Mouse (Mus musculus) gastrocnemius, postnatal 25 days (tissue): ENCODE data around the gene Glis2. TPM values are rescaled to one million over a fixed set of nuclear protein-coding genes. Genes with fewer than 3 reads are reported as not detected.

Experiments
- DNase-seq: peaks from one replicate; pipeline ENCODE4 v3.0.0; 2022
- total RNA-seq, 2 experiments: library from RNA; stranded (reverse); gene quantifications; 1 replicate in 1 of 2; 2 replicates in 1 of 2; pipeline ENCODE4 v1.2.3; 2021

The Glis2 gene
- total RNA-seq, 2 experiments from 2014 or later: 7.0 to 7.1 TPM

DNA sequence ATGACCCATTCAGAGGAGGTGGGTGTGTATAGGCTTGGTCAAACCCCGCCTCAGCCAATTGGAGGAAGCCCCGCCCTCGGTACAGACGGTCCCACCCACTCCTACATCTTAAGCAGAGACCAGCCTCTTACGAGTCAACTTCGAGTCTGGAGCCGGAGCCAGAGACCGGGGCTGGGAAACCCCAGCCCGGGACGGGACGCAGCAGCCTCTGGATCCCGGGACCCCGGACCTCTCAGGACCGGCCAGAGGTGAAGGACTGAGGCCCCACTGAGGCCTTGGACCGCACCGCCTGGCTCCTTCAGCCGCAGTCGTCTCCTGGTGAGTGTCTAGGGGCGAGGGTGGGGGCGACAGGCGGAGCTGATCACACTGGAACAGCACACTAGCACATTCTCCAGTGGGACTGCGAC lies 45.3 kb downstream of the Glis2 start, which contains the start of the genes Vasn and Dnaja3:
Gene Vasn (plus strand): TSS at position 111 of the 407 bp plus-strand sequence.
Gene Dnaja3 (plus strand): TSS at position 159 of the 407 bp plus-strand sequence.
- DNase-seq: peak; percentile 88

DNA sequence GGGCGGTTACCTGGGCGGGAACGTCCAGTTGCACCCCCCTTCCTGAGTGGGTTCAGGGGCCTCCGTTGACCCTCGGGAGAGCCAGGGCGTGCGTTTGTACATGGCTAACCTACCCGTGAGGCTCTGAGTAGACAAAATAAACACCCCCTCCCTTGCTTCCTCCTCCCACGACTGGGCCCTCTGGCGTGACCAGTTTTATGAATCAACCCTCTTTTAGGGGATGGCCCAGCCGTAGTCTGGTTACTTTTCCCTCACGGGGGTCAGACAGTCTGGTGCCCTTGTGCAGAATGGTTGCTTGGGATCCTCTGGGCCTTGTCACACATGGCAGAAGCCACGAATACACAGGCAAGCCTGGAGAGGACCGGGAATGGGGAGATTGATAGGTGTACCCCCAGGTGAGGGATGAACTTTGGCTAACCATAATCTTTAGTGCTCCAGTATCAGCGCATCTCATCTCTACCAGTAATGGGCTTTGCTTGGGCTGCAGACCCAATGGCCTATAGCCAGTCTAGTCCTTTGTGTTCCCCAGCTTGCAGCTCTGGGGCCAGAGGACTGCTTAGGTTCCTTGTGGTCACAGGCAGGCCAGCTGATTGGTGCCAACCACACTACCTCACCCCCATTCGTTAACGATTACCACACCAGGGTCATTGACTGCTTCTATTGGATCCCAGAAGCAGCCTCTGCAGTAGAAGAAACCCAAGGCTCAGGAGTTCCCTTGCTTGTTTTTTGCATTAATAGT lies 45.9 kb downstream of the Glis2 start:
- no peak for DNase-seq

DNA sequence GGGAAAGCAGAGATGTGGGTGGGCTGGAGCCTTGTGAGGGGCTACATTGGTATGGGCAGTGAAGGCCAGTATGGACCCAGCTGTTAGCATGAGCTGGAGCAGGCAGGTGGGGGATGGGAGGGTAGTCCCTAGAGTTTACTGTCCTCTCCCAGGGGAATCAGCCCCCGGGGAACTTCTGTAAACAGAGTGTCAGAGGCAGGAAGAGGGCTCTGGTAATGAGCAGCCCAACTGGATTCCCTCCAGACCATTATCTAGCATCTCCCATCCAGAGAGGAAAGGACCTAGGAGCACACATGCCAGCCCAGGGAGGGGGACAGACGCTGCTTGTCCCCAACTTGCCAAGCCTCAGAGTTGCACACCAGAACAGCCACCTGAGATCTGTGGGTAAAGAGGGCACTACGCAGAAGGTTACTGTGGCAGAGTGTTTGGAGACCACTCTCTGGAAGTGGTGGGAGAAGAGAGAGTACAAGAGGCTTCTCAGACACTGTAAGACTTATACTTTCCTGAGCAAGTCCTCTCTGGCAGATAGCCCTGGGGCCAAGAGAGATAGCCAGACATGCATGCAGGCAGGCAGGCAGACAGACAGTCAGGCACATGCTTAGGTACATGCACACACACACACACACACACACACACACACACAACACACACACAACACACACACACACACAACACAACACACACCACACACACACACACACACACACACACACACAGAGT lies 46.8 kb downstream of the Glis2 start:
- no peak for DNase-seq

DNA sequence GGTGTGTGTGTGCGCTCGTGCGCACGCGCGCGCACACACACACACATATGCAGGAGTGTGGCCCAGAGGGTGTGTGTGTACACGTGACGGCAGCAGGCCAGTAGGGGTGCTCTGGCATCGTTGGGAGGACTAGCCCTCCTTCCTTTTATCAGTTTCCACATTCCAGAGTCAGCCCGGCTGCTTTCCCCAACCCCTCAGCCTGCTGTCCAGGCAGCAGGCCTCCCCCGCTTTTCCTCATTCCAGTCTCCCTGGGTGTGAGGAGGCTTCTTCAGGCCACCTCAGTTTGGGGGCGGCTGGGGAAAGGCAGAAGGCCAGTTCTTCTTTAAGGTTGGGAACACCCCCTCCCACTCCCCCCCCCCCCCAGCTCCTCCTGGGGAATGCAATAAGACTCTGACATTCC lies 47.7 kb downstream of the Glis2 start:
- DNase-seq: peak; percentile 45

DNA sequence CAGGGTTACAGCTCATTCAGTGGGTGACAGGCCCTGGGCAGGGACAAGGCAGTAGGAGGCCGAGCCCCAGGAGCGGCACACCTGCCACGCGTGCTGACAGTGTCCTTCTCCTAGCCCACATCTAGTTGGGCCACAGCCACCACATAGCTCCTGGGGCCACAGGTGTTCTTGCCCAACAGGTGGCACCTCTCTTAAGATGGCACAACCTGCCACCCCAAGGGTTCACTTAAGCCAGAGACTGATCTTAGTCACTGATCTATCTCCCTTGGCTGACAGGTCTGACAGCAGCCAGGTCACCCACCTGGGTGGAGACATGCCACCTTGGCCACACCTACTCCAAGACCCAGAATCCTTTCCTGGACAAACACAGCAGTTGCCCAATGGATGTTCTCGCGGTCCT lies 48.4 kb downstream of the Glis2 start:
- no peak for DNase-seq

- peak; percentile 91 for DNase-seq
Observed at GRCm38 (mm10) chr16:4643670-4644419, 49.3 kb downstream of the Glis2 start.

- no peak for DNase-seq
Observed at GRCm38 (mm10) chr16:4645867-4646266, 51.4 kb downstream of the Glis2 start.

DNA sequence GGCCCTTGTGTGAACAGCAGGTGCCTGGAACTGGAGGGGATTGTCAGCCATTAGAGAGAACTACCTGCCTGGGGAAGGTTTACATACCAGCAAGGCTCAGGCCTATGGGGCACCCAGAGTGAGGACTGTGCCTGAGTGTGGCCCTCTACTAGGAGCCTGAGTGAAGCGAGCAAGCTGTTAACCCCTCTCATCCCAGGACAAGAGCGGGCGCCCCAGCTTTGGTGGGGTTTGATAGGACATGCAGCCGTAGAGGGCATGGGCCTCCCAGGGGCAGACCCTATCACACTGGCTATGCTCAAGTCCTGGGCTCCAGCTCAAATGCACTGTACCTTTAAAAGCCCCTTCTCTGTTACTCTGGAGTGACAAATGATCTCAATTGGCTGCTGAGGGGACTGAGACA lies 52.3 kb downstream of the Glis2 start:
- no peak for DNase-seq

- DNase-seq: peak; percentile 76
Observed at GRCm38 (mm10) chr16:4647651-4648141, 53.2 kb downstream of the Glis2 start.

DNA sequence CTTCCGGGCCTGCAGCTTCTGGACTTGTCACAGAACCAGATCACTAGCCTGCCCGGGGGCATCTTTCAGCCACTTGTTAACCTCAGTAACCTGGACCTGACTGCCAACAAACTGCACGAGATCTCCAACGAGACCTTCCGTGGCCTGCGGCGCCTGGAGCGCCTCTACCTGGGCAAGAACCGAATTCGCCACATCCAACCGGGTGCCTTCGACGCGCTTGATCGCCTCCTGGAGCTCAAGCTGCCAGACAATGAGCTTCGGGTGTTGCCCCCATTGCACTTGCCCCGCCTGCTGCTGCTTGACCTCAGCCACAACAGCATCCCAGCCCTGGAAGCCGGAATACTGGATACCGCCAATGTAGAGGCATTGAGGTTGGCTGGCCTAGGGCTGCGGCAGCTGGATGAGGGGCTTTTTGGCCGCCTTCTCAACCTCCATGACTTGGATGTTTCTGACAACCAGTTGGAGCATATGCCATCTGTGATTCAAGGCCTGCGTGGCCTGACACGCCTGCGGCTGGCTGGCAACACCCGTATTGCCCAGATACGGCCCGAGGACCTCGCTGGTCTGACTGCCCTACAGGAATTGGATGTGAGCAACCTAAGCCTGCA lies 54.0 kb downstream of the Glis2 start:
- DNase-seq: no peak

- DNase-seq: no peak
Observed at GRCm38 (mm10) chr16:4649211-4649610, 54.7 kb downstream of the Glis2 start.

DNA sequence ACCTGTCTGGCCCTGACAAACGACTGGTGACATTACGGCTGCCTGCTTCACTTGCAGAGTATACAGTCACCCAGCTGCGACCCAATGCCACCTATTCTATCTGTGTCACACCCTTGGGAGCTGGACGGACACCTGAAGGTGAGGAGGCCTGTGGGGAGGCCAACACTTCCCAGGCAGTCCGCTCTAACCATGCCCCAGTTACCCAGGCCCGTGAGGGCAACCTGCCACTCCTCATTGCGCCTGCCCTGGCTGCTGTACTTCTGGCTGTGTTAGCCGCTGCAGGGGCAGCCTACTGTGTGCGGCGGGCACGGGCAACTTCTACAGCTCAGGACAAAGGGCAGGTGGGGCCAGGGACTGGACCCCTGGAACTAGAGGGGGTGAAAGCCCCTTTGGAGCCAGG lies 55.2 kb downstream of the Glis2 start:
- no peak for DNase-seq

DNA sequence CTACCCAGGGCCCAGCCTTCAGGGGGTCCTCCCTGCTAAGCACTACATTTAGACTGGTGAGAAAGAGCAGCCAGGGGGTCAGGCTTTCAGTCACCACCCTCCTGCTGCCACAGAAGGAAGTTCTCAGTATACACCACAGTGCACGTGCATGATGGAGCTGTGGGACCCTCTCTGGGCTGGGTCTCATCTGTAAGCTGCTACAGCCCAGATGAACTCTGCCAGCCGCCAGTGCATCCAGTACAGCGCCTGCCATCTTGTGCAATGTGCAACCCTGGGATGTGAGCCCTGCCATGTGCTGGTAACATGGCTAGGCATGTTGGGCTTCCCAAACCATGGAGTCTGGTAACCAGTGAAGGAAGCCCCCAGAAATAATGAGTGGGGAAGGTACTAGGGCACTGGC lies 55.6 kb downstream of the Glis2 start:
- DNase-seq: no peak

- no peak for DNase-seq
Observed at GRCm38 (mm10) chr16:4651081-4651480, 56.6 kb downstream of the Glis2 start.

- no peak for DNase-seq
Observed at GRCm38 (mm10) chr16:4651624-4652023, 57.1 kb downstream of the Glis2 start.

GRCm38 (mm10) chr16:4652707-4653416 lies 58.3 kb downstream of the Glis2 start:
- DNase-seq: peak; percentile 48

DNA sequence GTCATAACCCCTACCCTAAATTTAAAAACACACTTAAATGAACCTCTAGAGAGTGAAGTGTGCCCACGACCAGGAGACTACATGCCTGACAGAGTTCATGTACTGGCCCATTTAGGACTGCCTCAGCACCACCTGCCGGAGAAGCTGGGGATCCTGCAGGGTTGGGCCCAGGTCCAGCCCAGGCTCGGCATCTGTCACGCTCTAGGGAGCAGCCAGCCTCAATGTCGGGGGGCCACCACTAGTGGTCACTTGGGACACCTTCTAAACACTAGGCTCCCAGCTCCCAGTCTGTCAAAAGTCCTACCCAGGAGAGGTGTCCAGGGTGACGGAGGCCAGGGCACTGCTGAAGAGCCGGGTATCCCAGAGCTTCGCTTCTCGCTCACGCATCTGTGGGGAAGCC lies 60.2 kb downstream of the Glis2 start:
- no peak for DNase-seq

- DNase-seq: no peak
Observed at GRCm38 (mm10) chr16:4655251-4655734, 60.8 kb downstream of the Glis2 start.

DNA sequence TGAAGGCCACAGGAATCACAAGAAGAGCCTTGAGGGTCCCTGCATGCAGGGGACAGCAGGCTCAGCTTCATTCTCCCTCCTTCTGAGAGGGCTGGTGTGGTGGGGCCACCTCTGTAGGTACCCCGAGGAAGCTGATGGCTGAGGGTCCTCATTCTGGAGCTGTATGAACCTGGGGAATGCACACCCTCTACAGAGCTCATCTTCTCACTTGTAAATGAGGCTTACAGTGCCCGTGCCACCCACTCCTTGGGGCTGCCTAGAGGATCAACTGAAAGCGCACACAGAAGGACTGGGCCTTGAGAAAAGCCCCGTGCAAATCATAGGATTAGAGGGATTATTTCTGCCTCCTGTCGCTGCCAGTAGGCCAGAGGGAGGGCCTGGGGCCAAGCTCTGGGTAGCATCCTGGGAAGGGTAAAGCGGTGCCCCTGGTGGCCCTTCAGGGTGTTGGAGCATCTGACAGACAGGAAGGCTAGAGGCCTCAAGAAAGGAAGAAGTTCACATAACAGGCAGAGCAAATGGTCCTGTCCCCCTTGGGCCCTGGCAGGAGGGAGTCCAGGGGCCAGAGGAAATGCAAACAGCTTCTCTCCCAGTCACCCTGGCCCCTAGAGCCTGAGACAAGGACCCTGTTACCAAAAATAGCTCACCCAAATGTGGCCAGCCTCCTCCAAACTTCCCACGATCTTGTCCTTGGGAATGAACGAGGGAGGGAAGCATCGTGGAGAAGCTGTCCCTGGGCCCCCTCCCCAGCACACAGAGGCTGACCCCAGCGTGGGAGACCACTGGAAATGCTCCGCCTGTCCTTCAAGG lies 61.5 kb downstream of the Glis2 start:
- no peak for DNase-seq

- no peak for DNase-seq
Observed at GRCm38 (mm10) chr16:4656571-4657081, 62.1 kb downstream of the Glis2 start.
